Mouse (Mus musculus) layer of hippocampus, adult 2 months (tissue): ENCODE measurements around the gene Tarbp2. TPM values are rescaled to one million over a fixed set of nuclear protein-coding genes. Genes with fewer than 3 reads are reported as not detected.

Experiments used
- DNase-seq, 2 experiments: peaks; one replicate each; pipeline ENCODE4 v3.0.0; 2022; ENCODE audit warnings: low spot score in 2 of 2
- H3K27ac ChIP-seq: fragments of 200-600 bp; 2 replicates; pipeline ENCODE4 v1.8.1; 2022
- H3K4me3 ChIP-seq: fragments of 200-600 bp; 2 replicates; pipeline ENCODE4 v1.8.1; 2022; ENCODE audit warnings: mild to moderate bottlenecking
- CTCF ChIP-seq: fragments of 200-600 bp; conservative IDR thresholded peaks from 2 replicates; pipeline ENCODE4 v1.8.1; 2022; ENCODE audit warnings: antibody characterized with exemption, mild to moderate bottlenecking, moderate library complexity
- long read RNA-seq, 2 experiments: library from polyadenylated mRNA; stranded (forward); transcript quantifications; one replicate each; pipeline ENCODE4 v2.0.0; 2021; ENCODE audit warnings: borderline mapping rate in 2 of 2
- total RNA-seq, 2 experiments: library from RNA; stranded (reverse); gene quantifications; 2 replicates each; pipeline ENCODE4 v1.2.3; 2021

Tarbp2 gene
- 10 to 100 TPM; 36.2 to 37.7 TPM for total RNA-seq
- long read RNA-seq, experiment 1, partial matches to known transcripts = 6 of 19 reads
- long read RNA-seq, experiment 1, other reads (novel, unspliced or antisense) = 7 of 19 reads
- long read RNA-seq, experiment 2, partial matches to known transcripts = 9 of 19 reads
- long read RNA-seq, experiment 2, other reads (novel, unspliced or antisense) = 7 of 19 reads

DNA sequence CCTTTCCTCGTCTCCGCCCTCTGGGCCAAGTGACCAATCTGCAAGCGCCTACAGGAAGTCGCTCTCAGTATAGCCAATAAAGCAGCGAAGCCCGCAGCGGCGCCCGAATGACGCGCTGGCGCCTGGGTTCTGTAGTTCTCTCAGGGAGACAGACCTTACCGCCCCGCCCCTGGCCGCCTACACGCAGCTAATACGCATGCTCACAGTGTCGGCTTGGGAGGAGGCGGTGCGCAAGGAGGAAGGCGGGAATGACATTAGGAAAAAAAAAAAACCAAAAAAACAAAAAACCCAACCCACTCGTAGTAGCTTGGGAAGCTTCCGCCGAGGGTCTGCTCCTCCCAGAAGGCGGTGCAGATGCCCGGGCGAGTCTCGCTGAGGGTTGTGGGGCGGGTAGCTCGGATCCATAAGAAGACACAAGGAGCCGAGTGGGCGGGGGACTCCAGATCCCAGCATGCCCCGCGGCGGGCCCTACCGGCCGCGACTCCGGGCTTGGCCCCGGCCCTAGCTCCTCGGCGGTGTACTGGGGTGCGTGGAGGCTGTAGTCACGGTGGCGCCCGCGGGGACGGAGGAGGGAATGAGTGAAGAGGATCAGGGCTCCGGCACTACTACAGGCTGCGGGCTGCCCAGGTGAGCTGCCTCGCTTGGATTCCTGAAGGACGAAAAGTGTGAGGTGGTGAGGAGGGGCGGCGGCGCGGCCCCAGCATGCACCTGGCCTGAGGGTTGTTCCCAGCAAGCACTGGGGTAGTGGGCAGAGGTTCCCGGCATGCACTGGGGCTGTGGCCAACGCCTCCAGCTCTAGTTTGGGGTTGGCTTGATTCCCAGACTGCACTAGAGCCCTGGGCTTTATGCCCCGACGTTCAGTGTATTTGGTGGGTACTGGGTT is at the start of gene Tarbp2:
Gene Tarbp2, plus strand, starts transcription at position 217 of the 883 bp plus-strand sequence.
- DNase-seq = peak; percentile 99 to 100
- TF ChIP-seq CTCF = no peak
- peak within 1 kb of the TSS; percentile 91 for H3K4me3 ChIP-seq
- peak within 1 kb of the TSS; percentile 99 for H3K27ac ChIP-seq

DNA sequence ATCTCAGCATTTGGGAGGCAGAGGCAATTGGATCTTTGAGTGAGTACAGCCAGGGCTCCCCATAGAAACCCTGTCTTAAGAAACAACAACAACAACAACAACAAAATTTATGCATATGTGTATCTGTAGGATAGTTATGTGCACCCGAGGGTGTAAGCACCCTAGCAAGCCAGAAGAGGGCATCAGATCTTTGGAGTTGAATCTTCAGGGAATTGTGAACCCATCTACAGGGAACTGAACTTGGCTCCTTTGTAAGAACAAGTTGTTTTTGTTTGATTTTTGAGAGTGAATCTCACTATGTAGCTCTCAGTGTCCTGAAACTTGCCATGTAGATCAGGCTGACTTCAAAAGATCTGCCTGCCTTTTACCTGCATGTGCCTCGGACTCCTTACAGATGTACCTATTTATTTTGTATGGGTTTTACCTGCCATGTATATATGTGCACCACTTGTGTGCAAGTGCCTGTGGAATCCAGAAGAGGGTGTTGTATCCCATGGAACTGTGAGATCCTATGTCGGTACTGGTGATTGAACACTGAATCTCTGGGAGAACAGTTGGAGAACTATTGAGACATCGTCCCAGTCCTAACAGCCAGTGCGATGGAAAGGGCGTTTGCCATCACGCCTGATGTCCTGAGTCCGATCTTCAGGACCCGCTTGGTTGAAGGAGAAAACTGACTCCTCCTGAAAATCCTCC is 49.2 kb upstream of the Tarbp2 start:
- Histone ChIP-seq H3K4me3 (no peak overlapping the region), H3K27ac (no peak overlapping the region)
- no peak for DNase-seq
- TF ChIP-seq CTCF = 0 out of 2 replicates have a peak, but pooled peaks have one; percentile 6

DNA sequence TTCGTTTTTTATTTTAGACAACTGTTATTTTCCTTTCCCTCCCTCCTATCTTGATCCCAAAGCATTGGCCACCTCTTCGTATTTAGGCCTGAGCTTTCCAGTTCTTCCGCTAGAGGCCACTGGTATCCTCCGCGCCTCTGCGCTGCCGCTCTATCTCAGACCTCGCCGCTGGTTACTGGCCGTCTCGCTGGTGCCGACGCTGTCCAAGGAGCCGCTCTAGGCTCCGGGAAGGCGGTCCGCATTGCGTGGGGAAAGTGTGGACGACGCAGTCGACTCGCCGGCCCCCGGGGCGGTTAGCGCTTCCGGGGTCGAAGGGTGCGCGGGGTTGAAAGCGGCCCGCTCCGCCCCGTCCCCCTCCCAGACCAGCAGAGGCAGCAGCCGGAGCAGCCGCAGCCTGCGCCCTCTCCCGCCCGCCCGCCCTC is 47.8 kb upstream of the Tarbp2 start, which contains the start of gene Pcbp2:
Gene Pcbp2, plus strand, starts transcription at position 357 of the 422 bp plus-strand sequence.
- TF ChIP-seq CTCF = peak; percentile 98
- Histone ChIP-seq H3K27ac (peak within 1 kb of the TSS; percentile 98), H3K4me3 (peak within 1 kb of the TSS; percentile 90)
- peak; percentile 97 to 98 for DNase-seq

DNA sequence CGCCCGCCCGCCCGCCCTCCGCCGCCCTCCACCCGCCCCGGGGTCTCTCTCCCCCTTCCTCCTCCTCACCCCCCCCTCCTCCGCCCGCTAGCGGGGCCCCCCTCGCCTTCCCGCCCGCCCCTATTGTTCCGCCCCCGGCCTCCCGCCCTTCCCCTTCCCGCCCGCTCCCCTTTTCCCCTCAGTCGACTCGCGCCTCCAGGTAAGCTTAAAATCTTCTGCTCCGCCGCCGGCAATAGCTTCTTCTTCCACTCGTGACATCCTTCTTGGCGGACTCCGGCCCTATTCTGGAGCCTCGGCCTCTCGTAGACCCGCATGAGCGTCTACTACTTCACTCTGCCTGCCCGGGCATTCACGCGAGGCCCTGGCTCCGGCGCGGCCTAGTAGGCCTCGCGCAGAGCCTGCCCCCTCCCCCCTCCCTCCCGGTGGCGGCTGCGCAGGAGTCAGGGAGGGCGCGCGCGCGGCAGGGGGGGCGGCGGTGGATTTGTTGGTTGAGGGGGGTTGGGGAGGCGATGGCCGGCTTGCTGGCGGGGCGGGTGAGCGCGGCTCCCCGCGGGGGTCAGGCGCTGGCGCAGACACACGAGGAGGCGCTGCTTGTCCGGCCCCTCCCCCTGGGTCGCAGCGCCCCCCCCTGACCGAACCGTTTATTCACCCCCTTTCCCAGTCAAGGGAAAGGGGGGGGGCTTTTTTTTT is 47.2 kb upstream of the Tarbp2 start:
- Histone ChIP-seq H3K4me3 (peak overlapping the region; percentile 90), H3K27ac (peak overlapping the region; percentile 98)
- DNase-seq = peak; percentile 56 to 78
- peak; percentile 54 for TF ChIP-seq CTCF

DNA sequence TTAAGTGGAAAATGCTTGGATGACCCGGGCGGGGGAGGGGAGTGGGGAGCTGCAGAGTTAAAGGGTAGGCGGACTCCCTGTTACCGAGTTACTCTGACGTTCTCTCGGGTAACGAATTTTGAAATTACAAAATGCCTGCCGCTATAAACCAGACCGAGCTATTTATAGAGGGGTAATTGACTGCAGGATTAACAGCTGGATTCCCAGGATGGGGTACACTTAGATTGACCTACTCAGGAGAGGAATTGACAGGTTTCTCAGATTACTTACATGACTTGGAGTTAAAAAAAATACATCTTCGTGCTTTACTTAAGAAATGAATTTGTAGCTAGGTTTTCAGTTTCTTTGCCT is 46.7 kb upstream of the Tarbp2 start:
- peak overlapping the region; percentile 90 for H3K4me3 ChIP-seq
- H3K27ac ChIP-seq = peak overlapping the region; percentile 98
- no peak for DNase-seq
- no peak for TF ChIP-seq CTCF

DNA sequence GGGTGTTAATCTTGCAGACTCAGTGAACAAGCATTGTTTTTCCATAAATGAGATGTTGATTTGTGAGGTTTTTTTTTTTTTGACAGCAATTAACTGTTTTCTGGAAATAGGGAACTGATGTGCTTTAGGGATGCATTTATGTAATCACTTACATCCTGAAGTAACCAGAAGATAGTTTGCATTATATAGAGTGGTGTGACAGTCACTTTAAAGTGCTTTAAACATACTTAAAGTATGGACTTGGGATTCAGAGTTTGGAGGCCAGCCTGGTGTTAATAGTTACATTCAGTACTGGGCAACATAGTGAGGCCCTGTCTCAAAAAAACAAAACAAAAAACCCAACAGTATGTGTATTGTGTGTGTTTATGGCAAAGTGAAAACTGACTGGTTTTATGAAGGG is 46.3 kb upstream of the Tarbp2 start:
- Histone ChIP-seq H3K27ac (peak overlapping the region; percentile 98; the same call in 1 of the 2 replicates), H3K4me3 (peak overlapping the region; percentile 90)
- DNase-seq = no peak
- no peak for TF ChIP-seq CTCF

DNA sequence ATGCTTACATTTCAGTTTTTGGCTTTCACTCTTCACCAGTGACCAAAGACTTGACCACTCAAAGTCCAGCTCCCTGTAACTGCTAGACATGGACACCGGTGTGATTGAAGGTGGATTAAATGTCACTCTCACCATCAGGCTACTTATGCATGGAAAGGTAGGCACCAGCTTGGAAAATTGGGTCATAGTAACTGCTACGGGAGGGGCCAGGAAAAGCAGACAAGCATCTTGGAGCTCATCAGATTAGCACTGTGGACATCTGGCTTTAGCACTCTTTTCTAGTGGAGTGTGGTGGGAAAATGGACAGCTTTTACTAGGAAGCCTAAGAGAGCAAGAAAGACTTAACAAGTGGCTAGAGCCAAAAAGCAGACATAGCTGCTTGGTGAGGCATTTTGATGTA is 44.7 kb upstream of the Tarbp2 start:
- TF ChIP-seq CTCF = no peak
- no peak overlapping the region; the same call in 1 of the 2 replicates for H3K27ac ChIP-seq
- DNase-seq = no peak
- no peak overlapping the region for H3K4me3 ChIP-seq

DNA sequence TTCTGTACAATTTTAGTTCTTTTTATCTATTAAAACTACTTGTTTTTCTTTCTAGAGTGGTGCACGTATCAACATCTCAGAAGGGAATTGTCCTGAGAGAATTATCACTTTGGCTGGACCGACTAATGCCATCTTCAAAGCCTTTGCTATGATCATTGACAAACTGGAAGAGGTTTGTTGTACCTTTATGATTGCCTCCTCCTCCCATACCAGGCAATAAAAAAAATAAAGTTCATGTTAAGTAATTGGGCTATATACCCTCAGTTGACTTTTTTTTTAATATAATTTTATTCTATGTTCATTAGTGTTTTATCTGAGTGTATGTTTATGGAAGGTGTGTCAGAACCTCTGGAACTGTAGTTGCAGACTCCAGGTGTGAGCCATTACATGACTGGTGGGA is 43.5 kb upstream of the Tarbp2 start:
- DNase-seq = no peak
- no peak overlapping the region for H3K4me3 ChIP-seq
- TF ChIP-seq CTCF = no peak
- no peak overlapping the region for H3K27ac ChIP-seq

DNA sequence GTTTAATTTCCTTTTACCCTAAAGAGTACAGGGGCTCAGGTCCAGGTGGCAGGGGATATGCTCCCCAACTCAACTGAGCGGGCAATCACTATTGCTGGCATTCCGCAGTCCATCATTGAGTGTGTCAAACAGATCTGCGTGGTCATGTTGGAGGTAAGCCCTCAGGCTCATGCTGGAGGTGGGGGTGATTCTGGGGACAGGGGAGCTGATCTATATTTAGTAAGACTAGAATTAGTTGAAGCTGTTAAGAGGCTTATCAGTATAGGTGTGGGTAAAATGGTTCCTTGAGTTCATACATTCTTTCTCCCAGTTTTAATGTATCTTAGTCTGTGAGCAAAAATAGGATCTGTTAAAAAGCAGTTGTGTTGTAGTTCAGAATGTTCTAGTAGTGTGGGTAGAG is 34.9 kb upstream of the Tarbp2 start:
- no peak overlapping the region for H3K4me3 ChIP-seq
- TF ChIP-seq CTCF = no peak
- no peak for DNase-seq
- no peak overlapping the region for H3K27ac ChIP-seq

DNA sequence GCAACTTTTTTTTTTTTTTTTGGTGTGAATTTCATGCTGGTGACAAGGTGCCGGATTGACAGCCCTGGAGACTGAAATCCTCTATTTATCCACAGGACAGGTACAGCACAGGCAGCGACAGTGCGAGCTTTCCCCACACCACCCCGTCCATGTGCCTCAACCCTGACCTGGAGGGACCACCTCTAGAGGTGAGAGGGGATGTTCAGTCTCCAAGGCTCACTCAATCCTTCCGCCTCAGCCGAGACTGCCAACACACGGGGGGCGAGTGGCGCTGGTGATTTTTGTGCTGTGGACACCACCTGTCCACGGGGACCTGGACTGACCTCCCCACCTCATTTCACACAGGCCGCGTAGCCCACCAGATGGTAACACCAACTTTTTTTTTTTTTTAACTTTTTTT is 32.1 kb upstream of the Tarbp2 start:
- no peak for DNase-seq
- H3K27ac ChIP-seq = no peak overlapping the region
- no peak overlapping the region for H3K4me3 ChIP-seq
- TF ChIP-seq CTCF = no peak

DNA sequence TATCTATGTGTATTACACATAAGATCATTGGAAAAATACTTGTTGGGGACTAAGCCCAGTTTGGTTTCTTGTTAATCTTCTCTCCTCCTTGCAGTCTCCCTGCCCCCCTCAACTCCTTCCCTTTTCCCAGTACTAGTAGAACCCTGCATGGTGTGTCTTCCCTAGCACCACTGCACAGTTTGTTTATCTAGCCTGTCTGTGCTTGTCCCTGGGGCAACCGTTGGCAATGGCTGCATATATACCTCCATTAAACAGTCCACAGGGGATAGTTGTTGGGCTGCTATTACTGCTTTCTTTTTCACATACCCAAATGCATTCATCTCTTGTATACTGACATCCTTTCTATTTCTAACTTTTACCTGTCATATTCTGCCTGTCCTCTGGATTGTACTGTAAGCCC is 30.3 kb upstream of the Tarbp2 start:
- H3K4me3 ChIP-seq = no peak overlapping the region
- DNase-seq = no peak
- H3K27ac ChIP-seq = no peak overlapping the region
- no peak for TF ChIP-seq CTCF

DNA sequence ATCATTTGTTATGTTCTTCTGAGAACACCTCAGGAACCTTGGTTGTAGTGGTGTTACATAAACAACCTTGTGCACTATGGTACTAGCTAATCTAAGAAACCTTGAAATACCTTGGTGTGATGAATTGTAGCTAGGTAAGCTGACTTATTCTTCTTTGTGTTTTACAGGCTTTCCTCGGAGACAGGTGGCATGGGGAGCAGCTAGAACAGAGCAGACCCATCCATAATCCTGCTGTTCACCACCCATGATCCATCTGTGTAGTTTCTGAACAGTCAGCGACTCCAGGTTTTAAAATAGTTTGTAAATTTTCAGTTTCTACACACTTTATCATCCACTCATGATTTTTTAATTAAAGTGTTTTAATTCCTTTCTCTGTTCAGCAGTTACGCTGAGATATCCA is 19.7 kb upstream of the Tarbp2 start:
- H3K4me3 ChIP-seq = no peak overlapping the region
- DNase-seq = peak in 1 of 2 experiments; percentile 54
- peak overlapping the region; percentile 86 for H3K27ac ChIP-seq
- TF ChIP-seq CTCF = no peak
